Comparison of ENCODE assay signal across 8 mouse cellular contexts in the genomic region with DNA sequence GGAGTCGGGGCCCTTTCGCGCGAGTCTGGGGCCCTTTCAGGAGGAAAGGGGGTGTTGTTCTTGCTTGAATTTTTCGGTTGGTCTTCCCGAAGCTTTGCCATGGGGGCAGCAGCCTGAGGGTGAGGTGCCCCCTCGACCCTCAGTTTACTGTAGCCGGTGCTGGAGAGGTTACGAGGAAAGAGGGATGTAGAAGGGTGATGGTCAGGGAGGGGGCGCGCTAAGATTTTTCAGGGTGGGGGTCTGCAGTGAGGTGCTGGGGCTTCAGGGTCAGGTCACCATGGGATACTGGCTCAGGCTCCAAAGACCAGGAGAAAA. TPM values are rescaled to one million over a fixed set of nuclear protein-coding genes. Genes with fewer than 3 reads are reported as not detected.
A peak's percentile ranks its signal among the peaks of the same experiment; 100 is the strongest.
DNase-seq lines count a peak whose midpoint lies in the region; ATAC-seq lines count a peak whose summit lies in the region.

No protein-coding gene starts in this region.

- H3K4me1 ChIP-seq in heart, embryonic 10.5 days: peaks cover 65% of the 10 kb centered on the region
- H3K4me1 ChIP-seq in forebrain, embryonic 11.5 days (replicated peaks; ENCODE audit: control insufficient read depth, insufficient read depth, low read length): peaks cover 35% of the 10 kb centered on the region
- peaks cover 82% of the 10 kb centered on the region for H3K4me1 ChIP-seq in liver, embryonic 12.5 days

- H3K9me3 ChIP-seq in heart, embryonic 10.5 days: no peaks in the 10 kb centered on the region
- no peaks in the 10 kb centered on the region for H3K9me3 ChIP-seq in forebrain, embryonic 11.5 days (ENCODE audit: control insufficient read depth, low read length)
- H3K9me3 ChIP-seq in liver, embryonic 12.5 days (replicated peaks): no peaks in the 10 kb centered on the region

- H3K27me3 ChIP-seq in heart, embryonic 10.5 days (ENCODE audit: insufficient read depth, poor library complexity, severe bottlenecking): peaks cover 56% of the 10 kb centered on the region
- H3K27me3 ChIP-seq in forebrain, embryonic 11.5 days (ENCODE audit: control insufficient read depth, insufficient read depth, low read length): peaks cover 44% of the 10 kb centered on the region
- H3K27me3 ChIP-seq in liver, embryonic 12.5 days (replicated peaks): peaks cover 52% of the 10 kb centered on the region

- ATAC-seq in forebrain, embryonic 11.5 days (replicated peaks; ENCODE audit: low FRiP score): no peak; the same call in 1 of the 2 replicates
- ATAC-seq in liver, embryonic 12.5 days: no peak

- H3K27ac ChIP-seq in heart, embryonic 10.5 days: peak overlapping the region; percentile 94
- H3K27ac ChIP-seq in forebrain, embryonic 11.5 days (ENCODE audit: low read depth, low read length): no peak overlapping the region
- H3K27ac ChIP-seq in liver, embryonic 12.5 days: no peak overlapping the region

- H3K4me3 ChIP-seq in heart, embryonic 10.5 days: peak overlapping the region; percentile 86
- H3K4me3 ChIP-seq in forebrain, embryonic 11.5 days (ENCODE audit: low read depth, low read length): peak overlapping the region; percentile 91
- H3K4me3 ChIP-seq in liver, embryonic 12.5 days: peak overlapping the region; percentile 92

- peak overlapping the region; percentile 50 for H3K9ac ChIP-seq in forebrain, embryonic 11.5 days (ENCODE audit: low read length)
- peak overlapping the region; percentile 97 for H3K9ac ChIP-seq in liver, embryonic 12.5 days

- no peak for DNase-seq in heart, embryonic 10.5 days (ENCODE audit: low spot score)
- DNase-seq in heart, adult 18-20 months: no peak
- peak; percentile 44 for DNase-seq in 3134 (ENCODE audit: extremely low read depth, insufficient read length, low spot score)
- DNase-seq in forebrain, embryonic 11.5 days (ENCODE audit: low spot score): peak; percentile 66
- no peak for DNase-seq in ovary, adult 18-20 months (ENCODE audit: low spot score)
- no peak for DNase-seq in right cerebral cortex, postnatal 14 days
- no peak for DNase-seq in T-cell, adult 2 months (ENCODE audit: low spot score)

- peak overlapping the region; percentile 99 for H3K4me2 ChIP-seq in forebrain, embryonic 11.5 days (ENCODE audit: low read depth, low read length, severe bottlenecking)
- H3K4me2 ChIP-seq in liver, embryonic 12.5 days: peak overlapping the region; percentile 100

- H3K36me3 ChIP-seq in heart, embryonic 10.5 days: no peaks in the 10 kb centered on the region
- H3K36me3 ChIP-seq in forebrain, embryonic 11.5 days (ENCODE audit: control insufficient read depth, insufficient read depth, low read length): no peaks in the 10 kb centered on the region
- no peaks in the 10 kb centered on the region for H3K36me3 ChIP-seq in liver, embryonic 12.5 days

- WGBS in heart, embryonic 10.5 days: under 1% methylated on average over 11 of the region's 11 CpGs
- under 1% methylated on average over 11 of the region's 11 CpGs for WGBS in forebrain, embryonic 11.5 days
- under 1% methylated on average over 11 of the region's 11 CpGs for WGBS in liver, embryonic 12.5 days (ENCODE audit: insufficient replicate concordance)

RNA-seq across cellular contexts. Expression of gene Bahd1, which starts 0.6 kb away (rescaled TPM):
- 3.3 and 4.4 TPM in 2 replicates for polyA plus RNA-seq in heart, embryonic 10.5 days (2016; fragmentation: Nextera tagmentation; extraction: Ambion mirVana)
- total RNA-seq in heart, adult 18-20 months (2021): 10 to 100 TPM; 17.5 to 18.6 TPM
- 1.3 TPM in 2 replicates for polyA plus RNA-seq in forebrain, embryonic 11.5 days (2014; fragmentation: Nextera tagmentation; extraction: Ambion mirVana)
- 5.1 and 5.6 TPM in 2 replicates for polyA plus RNA-seq in liver, embryonic 12.5 days (2016; fragmentation: Nextera tagmentation; extraction: Ambion mirVana)

RNA-seq across cellular contexts. Expression of gene Chst14, which starts 25.5 kb away (rescaled TPM):
- 18.8 and 20.1 TPM in 2 replicates for polyA plus RNA-seq in heart, embryonic 10.5 days (2016; fragmentation: Nextera tagmentation; extraction: Ambion mirVana)
- total RNA-seq in heart, adult 18-20 months (2021): 1 to 10 TPM; 6.9 to 7.9 TPM
- polyA plus RNA-seq in forebrain, embryonic 11.5 days (2014; fragmentation: Nextera tagmentation; extraction: Ambion mirVana): 15.7 and 20.4 TPM in 2 replicates
- 8.8 and 9.5 TPM in 2 replicates for polyA plus RNA-seq in liver, embryonic 12.5 days (2016; fragmentation: Nextera tagmentation; extraction: Ambion mirVana)

RNA-seq across cellular contexts. Expression of gene Ivd, which starts 39.0 kb away (rescaled TPM):
- polyA plus RNA-seq in heart, embryonic 10.5 days (2016; fragmentation: Nextera tagmentation; extraction: Ambion mirVana): 67.2 and 82.4 TPM in 2 replicates
- total RNA-seq in heart, adult 18-20 months (2021): 100 to 1,000 TPM; 410 to 473 TPM
- 48.8 and 58.0 TPM in 2 replicates for polyA plus RNA-seq in forebrain, embryonic 11.5 days (2014; fragmentation: Nextera tagmentation; extraction: Ambion mirVana)
- polyA plus RNA-seq in liver, embryonic 12.5 days (2016; fragmentation: Nextera tagmentation; extraction: Ambion mirVana): 27.9 and 30.8 TPM in 2 replicates

Comparison
In these comparisons a context has a peak if more than half of its experiments do, and no peak if none do; other contexts are left out.
1. DNase-seq: peak in 3134 (single experiment) and forebrain, embryonic 11.5 days (single experiment); none in heart, embryonic 10.5 days (single experiment), heart, adult 18-20 months (0 of 2), ovary, adult 18-20 months (single experiment), right cerebral cortex, postnatal 14 days (single experiment) and T-cell, adult 2 months (single experiment).
2. Peak in every context shown above with its lines, with median percentiles within 50 percentile points of each other: H3K4me3 ChIP-seq.